Mouse (Mus musculus) bone marrow, adult 2 months (tissue): ENCODE measurements around the gene Actr2. TPM values are rescaled to one million over a fixed set of nuclear protein-coding genes. Genes with fewer than 3 reads are reported as not detected.

Experiments
- H3K27ac ChIP-seq: fragments of 200-500 bp; 2 replicates; pipeline ENCODE4 v1.5.1; 2012; ENCODE audit warnings: low read depth, mild to moderate bottlenecking, control low read depth, inconsistent platforms, low read length; ENCODE audit not compliant: control insufficient read depth, poor library complexity, insufficient read depth
- H3K4me1 ChIP-seq: fragments of 200-500 bp; 2 replicates; pipeline ENCODE4 v1.6.1; 2011; ENCODE audit warnings: low read length; ENCODE audit not compliant: control insufficient read depth, insufficient read depth
- H3K4me3 ChIP-seq: fragments of 200-500 bp; replicated peaks from 2 replicates; pipeline ENCODE3; 2011; ENCODE audit warnings: mild to moderate bottlenecking, low read depth, low read length, control low read depth; ENCODE audit not compliant: control insufficient read depth
- CTCF ChIP-seq: fragments of 200-500 bp; IDR thresholded peaks from 2 replicates; pipeline ENCODE4 v1.5.1; 2011; ENCODE audit warnings: low read length, control low read depth; ENCODE audit not compliant: control insufficient read depth, insufficient read depth
- POLR2A ChIP-seq: fragments of 200-500 bp; IDR thresholded peaks from 2 replicates; pipeline ENCODE4 v1.6.1; 2011; ENCODE audit warnings: low read depth, mild to moderate bottlenecking, control low read depth, low read length, borderline replicate concordance; ENCODE audit not compliant: control insufficient read depth
- WGBS: fragments of 180-500 bp; shearing (Covaris S2); methylation state at CpG from one replicate; pipeline ENCODE4 v1.1.7; 2018; 5-methylcytosine and 5-hydroxymethylcytosine counted together
- polyA plus RNA-seq: library from polyadenylated mRNA; stranded (reverse); fragments of >200 nt; gene quantifications from 2 replicates; pipeline ENCODE4 v1.2.4, GENCODE M21; 2011; ENCODE audit warnings: low replicate concordance; ENCODE audit not compliant: missing spikeins, insufficient read depth, insufficient read length

Gene Actr2
- polyA plus RNA-seq, 1 experiment, result 89.6 TPM

DNA sequence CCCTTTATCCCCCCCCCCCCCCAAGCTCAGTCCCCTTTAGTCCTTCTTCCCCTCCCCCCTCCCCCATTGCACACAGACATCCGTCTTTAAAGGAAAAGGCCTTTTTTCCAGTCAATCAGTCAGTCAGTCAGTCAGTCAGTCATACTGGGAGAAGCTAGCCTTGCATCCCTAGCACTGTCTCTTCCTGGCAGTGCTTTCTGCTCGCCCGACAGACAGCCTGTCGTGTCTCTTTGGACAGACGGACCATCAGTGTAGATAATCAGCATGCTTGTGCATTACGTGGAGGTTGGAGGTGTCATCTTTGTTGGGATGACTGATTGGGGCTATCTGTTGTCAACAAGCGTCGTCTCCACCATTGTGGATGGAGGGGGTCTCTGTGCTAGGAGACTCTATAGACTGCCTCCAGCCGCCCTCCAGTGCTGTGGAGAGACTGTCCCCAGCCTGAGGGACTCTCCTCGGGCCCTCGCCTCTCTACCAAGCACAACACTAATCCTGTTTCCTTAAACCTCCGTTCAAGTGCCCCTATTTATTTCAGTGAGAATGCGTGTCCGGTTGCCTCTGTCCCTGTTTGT is 89.7 kb downstream of the Actr2 start:
- H3K4me1 ChIP-seq, result no peaks in the 10 kb centered on the region; the same call in 1 of the 2 replicates
- 73% methylated on average over 14 of the region's 14 CpGs for WGBS
- H3K27ac ChIP-seq, result no peak overlapping the region
- no peak overlapping the region for H3K4me3 ChIP-seq
- TF ChIP-seq CTCF (no peak), POLR2A (no peak)

DNA sequence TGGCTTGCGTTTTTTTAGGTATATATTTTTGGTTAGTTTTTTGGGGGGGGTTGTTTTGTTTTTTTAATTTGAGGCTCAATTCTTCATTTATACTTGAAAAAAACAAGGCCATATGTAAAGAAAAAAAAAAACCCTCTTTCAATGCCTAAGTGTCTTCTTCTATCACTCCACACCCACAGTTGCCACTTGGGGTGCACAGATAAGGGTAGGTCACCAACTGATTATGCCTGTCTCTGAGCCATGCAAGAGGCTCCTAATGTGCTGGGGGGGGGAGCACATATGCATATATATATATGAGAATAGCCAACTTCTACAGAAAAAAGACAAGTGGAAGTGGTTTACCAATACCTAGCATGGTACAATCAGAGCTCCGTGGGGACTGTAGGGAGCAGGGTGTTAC is 90.3 kb downstream of the Actr2 start:
- WGBS, result 62% methylated on average over 2 of the region's 2 CpGs
- TF ChIP-seq CTCF (no peak), POLR2A (no peak)
- no peak overlapping the region for H3K27ac ChIP-seq
- H3K4me1 ChIP-seq, result no peaks in the 10 kb centered on the region; the same call in 1 of the 2 replicates
- no peak overlapping the region for H3K4me3 ChIP-seq

- H3K27ac ChIP-seq, result no peak overlapping the region
- 97% methylated on average over 35 of the region's 35 CpGs for WGBS
- H3K4me1 ChIP-seq, result no peaks in the 10 kb centered on the region; the same call in 1 of the 2 replicates
- TF ChIP-seq CTCF, result no peak
- TF ChIP-seq POLR2A, result no peak
- no peak overlapping the region for H3K4me3 ChIP-seq
These were observed 92.0 kb downstream of the Actr2 start for GRCm38 (mm10) chr11:20020720-20021119.

GRCm38 (mm10) chr11:20018905-20019304 is 93.8 kb downstream of the Actr2 start:
- 96% methylated on average over 2 of the region's 2 CpGs for WGBS
- no peak for TF ChIP-seq POLR2A
- no peak for TF ChIP-seq CTCF
- H3K27ac ChIP-seq, result no peak overlapping the region
- no peaks in the 10 kb centered on the region; the same call in 1 of the 2 replicates for H3K4me1 ChIP-seq
- no peak overlapping the region for H3K4me3 ChIP-seq

DNA sequence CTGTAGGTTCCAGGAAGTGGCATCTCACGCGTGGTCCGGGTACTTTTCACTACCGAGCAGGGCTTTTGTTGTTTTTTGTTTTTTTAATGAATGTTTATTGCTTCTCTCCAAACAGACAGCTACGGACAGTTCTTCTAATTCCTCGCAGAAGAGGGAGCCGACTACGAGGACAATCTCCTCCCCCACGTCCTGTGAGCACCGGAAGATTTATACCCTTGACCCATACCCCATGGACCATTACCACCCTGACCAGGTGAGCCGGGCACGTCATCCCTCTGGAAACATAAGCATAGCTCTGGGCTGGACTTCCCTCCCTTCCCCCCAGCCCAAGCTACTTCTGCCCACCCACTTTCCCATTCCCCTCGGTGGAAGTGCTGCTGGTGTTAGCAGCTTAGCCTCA is 94.8 kb downstream of the Actr2 start:
- H3K27ac ChIP-seq, result no peak overlapping the region
- 93% methylated on average over 13 of the region's 13 CpGs for WGBS
- no peak overlapping the region for H3K4me3 ChIP-seq
- TF ChIP-seq POLR2A (no peak), CTCF (no peak)
- H3K4me1 ChIP-seq, result no peaks in the 10 kb centered on the region; the same call in 1 of the 2 replicates

DNA sequence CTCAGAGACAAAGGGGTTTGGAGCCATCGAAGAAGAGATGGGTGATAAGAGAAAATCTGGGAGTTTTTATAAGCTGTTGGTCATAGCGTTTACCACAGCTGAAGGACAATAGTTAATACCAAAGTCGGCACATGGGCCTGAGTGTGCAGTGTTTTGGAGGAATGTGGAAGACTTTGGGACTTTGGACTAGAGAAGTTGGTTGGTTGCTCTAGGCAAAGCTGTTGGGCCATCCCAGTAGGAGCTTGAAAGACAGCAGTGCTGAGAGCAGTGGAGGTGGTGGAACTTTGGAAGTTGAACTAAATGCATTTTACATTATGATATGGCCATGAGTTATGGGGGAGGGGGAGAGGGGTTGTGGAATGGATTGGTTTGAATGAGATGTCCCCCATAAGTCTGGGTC is 99.3 kb downstream of the Actr2 start:
- WGBS, result 90% methylated on average over 3 of the region's 3 CpGs
- Histone ChIP-seq H3K27ac (no peak overlapping the region), H3K4me3 (no peak overlapping the region), H3K4me1 (no peaks in the 10 kb centered on the region; the same call in 1 of the 2 replicates)
- TF ChIP-seq POLR2A, result no peak

Other genes starting within 250 kb of the Actr2 start
- 3.5 and 7.1 TPM in 2 replicates for gene Spred2, start 188.5 kb downstream of the Actr2 start, polyA plus RNA-seq
- gene Rab1a, start 88.5 kb upstream of the Actr2 start, polyA plus RNA-seq, result 30.0 and 75.9 TPM in 2 replicates
- 5.0 and 6.8 TPM in 2 replicates for gene Cep68, start 136.5 kb upstream of the Actr2 start, polyA plus RNA-seq
- 0.92 and 1.9 TPM in 2 replicates for gene Slc1a4, start 219.8 kb upstream of the Actr2 start, polyA plus RNA-seq